Mouse (Mus musculus) mature B cell (primary cell): ENCODE results near the gene Emc1.
"Not testable (repeated sequence)": the region's sequence is repeated elsewhere in the genome, so short reads cannot be mapped to it uniquely, and the experiment has no call there.

Source experiments
- in situ Hi-C: fragments of 300-500 bp; cut with MboI; formaldehyde crosslinking; loops from 2 replicates; pipeline ENCODE4 v1.14.3; 2019

Emc1 gene

DNA sequence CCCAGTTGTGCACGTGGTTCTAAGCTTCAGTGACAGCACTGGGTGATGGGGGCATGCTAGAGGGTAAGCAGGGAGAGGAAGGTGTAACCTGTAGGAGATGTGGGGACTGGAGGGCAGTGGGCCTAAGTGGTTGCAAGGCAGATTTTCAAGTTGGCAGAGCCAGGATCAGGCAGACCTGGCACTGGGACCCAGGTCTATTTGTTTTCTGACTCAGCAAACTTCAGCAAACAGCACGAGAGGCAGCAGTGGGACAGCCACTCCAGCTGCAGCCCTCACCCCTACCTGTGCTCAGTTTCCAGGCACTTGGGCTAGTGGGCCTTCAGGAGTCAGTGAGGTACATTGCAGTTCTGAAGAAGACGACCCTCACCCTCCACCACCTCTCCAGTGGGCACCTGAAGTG is 4.8 kb downstream of the Emc1 start:
- in situ Hi-C loops = no loop called here

DNA sequence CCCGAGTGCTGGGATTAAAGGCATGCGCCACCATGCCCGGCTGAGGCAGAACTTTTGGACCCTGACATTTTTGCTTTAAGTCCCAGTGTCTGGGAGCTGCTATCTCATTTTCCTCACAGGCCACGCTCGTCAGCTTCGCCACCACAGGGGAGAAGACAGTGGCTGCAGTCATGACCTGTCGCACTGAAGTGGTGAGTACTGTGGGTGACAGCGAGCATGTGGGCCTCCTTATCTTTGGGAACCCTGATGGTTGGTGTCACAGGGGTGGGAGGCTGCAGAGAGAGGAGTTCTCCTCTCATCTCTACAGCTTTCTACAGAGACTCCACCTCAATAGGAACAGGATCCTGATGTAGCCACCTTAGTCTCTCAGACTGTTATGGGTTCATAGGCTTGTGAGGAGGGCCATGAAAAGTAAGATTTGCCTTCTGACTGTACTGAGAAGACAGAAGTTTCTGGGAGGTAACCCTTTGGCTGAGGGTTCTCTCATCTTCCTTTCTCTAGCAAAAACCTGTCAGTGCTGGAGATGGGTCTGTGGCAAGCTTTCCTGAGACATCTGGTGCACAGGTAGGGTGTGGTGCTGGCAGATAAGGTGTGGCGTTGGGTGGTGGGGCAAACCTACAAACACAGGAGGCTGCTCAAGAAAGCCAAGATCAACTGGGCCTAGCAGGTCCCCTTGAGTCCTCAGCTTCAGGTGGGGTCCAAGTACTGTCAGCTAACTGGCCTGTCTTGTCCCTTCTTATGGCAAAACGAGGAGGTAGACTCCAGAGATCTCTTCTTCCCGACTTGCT is 8.6 kb downstream of the Emc1 start:
- in situ Hi-C loops = no loop called here

GRCm38 (mm10) chr4:139367336-139367735 is 14.9 kb downstream of the Emc1 start:
- in situ Hi-C loops = no loop called here

DNA sequence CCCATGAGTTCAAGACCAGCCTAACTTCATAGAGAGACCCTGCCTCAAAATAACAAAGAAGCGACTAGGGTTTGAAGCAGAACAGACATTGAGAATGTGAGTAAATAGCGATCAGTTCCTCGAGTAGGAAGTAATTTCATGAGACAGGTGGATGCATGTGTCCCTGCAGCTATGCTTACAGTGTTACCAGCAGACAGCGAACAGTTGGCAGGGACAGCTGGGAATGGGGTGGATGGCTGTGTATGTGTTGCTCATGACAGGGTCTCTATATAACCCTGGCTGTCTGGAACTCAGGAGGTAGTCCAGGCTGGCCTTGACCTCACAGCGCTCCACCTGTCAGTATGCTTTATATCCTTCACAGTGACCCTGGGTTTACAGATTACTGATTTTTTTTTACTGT is 15.7 kb downstream of the Emc1 start:
- in situ Hi-C loops = no loop called here

DNA sequence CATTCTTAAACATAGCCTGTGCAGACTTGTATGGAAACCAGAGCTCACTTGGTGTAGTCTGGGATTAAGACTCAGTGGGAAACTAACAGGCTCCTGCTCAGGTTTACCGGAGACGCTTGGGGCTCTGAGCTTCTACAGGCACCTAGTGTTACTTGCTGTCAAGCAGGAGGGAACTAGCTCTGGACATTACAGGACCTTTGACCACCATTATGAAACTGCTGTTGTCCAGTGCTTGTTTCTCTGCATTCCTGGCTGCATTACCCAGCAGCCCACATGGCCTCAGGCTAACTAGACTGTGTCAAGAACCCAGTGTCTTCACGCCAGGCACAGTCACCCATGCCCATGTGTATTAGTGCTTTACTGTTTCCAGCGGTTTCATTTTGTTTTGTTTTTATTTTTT is 20.7 kb downstream of the Emc1 start:
- in situ Hi-C loops = no loop called here

GRCm38 (mm10) chr4:139373531-139373930 is 21.1 kb downstream of the Emc1 start:
- in situ Hi-C loops = no loop called here

- in situ Hi-C loops = no loop called here
Observed at GRCm38 (mm10) chr4:139379719-139380118, 27.3 kb downstream of the Emc1 start.

DNA sequence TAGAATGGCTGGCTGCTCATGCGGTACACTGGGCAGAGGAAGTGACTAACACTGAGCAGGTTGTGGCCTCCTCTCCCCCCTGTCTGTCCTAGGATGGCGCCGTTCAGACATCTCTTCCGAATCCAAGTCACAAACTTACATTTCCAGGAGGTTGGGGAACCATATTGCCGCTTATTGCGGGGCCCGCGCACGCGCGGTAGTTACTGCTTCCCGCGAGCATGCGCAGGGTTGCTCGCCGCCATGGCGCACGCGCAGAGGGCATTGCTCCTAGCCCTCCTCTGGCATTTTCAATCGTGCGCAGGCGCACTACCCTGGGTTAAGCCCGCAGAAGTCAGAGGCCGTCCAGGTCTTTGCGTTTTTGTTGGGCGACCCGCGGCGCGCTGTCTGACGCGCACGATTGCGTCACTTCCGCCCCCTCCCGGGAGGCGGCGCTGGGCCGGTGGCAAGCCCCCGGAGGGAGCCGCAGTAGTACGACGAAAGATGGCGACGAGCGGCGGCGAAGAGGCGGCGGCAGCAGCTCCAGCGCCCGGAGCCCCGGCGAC is 27.9 kb downstream of the Emc1 start:
- in situ Hi-C loops = no loop called here

DNA sequence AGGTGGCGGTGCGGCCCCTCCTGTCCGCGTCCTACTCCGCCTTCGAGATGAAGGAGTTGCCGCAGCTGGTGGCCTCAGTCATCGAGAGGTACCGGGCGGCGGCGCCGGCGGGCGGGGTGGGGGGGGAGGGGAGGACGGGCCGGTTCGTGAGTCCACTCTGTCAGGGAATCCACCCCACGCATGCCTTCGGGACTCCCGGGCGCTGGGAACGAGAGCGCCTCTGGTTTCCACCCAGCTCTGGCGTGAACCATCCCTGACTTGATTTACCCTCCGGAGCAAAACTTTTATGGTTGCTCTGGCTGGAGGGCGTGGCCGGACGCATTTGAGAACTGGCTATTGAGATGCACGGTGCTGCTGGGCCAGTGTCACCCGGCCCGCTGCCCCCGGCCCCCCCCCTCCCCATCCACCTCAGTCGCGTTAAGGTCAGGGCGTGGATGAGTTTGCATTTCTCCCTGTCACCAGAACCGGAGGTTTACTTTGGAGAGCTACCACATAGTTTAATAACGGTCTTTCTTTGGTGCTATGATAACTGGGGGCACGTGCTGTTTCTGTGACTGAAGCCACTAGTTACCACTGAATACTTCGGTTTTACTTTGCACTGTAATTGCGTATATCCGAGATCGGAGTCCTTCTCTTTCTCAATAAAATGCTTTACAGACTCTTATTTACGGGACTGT is 28.5 kb downstream of the Emc1 start:
- in situ Hi-C loops = no loop called here

DNA sequence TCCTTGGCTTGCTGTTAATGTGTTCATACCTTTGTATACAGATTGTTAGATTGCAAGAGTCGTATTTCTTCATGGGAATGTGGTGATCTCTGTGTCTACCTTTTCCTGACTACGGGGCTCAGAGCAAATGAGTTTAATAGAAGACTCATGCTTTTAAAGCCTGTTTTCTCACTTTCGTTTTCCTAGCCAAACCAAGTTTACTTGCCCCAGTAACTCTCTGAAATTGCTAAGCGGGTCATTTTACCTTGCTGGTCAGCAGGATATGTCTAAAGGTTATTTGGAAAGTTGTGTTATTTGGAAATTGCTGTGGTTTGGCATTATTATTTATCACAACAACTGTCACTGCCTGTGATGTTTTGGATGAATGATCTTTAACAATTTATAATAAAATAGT is 29.1 kb downstream of the Emc1 start:
- in situ Hi-C loops = no loop called here

GRCm38 (mm10) chr4:139382231-139382630 is 29.8 kb downstream of the Emc1 start:
- in situ Hi-C loops = no loop called here

DNA sequence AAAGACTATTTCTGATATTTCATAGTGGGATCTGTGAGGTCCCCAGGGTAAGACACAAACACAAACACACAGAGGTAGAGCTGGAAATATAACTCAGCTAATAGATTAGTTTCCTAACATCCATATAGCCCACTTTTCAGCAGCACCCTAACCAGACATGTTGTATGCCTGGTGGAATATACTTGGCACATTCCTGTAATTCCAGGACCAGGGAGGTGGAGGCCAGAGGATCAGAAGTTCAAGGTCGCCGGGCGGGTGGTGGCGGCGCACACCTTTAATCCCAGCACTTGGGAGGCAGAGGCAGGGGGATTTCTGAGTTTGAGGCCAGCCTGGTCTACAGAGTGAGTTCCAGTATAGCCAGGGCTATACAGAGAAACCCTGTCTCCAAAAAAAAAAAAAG is 33.5 kb downstream of the Emc1 start:
- in situ Hi-C loops = not testable (repeated sequence)

GRCm38 (mm10) chr4:139386869-139387319 is 34.5 kb downstream of the Emc1 start:
- in situ Hi-C loops = no loop called here

DNA sequence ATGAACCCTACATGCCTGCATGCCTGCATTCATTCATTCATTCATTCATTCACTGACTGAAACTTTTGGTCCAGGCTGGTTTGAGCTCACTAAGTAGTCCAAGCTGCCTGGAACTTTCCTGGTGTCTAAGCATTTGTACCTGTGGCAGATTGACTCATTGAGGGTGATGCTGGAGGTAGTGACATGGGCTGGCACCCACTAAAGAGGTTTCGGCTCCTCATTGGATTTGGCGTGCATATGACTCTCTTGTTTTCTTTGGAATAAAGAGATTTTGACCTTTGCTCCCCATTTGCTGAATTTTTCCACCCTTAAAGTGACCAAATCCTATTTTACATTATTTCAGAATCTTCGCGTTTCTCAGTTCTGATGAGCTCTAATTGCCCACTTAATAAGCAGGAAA is 37.2 kb downstream of the Emc1 start:
- in situ Hi-C loops = no loop called here

DNA sequence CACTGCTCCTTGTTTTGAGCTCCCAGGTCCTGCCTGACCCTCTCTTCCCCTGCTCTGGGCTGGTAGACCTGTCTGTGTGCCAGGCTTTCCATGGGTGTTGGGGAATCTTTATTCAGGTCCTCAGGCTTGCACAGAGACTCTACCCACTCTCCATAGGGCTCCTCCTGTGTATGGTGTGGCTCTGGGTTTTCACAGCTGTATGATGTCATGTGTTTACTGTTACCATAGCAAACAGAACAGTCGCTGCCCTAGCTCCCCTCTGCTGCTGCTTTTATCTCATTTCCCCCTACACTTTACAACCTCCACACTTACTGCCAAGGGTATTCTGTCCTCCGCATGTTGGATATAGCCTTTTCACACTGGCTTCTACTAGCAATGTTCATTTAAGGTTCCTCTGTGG is 43.0 kb downstream of the Emc1 start:
- in situ Hi-C loops = no loop called here

- in situ Hi-C loops = no loop called here
Observed at GRCm38 (mm10) chr4:139400487-139400886, 48.1 kb downstream of the Emc1 start.

GRCm38 (mm10) chr4:139403214-139403613 is 50.8 kb downstream of the Emc1 start:
- in situ Hi-C loops = no loop called here

DNA sequence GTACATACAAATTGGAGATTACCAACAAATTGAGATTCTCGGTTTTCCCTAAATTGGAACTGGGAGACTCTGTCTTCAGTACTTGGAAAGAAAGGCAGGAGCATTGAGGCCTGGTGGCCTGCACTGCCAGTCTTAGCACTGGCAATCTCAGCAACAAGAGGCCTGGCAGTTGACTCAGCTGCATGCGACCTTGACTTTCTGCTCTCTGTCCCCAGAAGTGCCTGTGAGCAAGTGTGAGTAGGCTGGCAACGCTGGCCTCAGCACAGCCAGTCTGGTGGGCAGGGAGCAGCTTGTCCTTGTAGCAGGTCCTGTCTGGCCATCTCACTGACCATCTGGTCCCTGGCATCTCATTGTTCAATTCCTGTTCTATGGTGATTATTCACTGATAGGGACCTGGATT is 59.0 kb downstream of the Emc1 start:
- in situ Hi-C loops = no loop called here

- in situ Hi-C loops = no loop called here
Observed at GRCm38 (mm10) chr4:139417868-139418267, 65.5 kb downstream of the Emc1 start.

GRCm38 (mm10) chr4:139421621-139422020 is 69.2 kb downstream of the Emc1 start:
- in situ Hi-C loops = no loop called here

DNA sequence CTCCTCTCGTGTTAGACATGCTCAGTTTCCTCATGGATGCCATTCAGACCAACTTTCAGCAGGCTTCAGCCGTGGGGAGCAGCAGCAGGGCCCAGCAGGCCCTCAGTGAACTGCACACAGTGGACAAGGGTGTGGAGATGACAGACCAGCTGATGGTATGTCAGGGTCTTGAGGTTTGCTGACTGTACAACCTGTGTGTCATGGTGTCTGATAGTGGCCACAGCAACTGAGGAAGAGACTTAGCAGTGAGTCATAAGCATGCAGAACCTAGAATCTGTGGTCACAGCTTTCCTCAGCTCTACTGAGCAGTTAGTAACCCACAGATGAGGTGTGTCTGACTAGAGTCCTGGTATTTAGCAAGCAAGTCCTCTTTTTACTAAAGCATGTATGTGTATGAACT is 70.0 kb downstream of the Emc1 start:
- in situ Hi-C loops = no loop called here

GRCm38 (mm10) chr4:139423270-139423669 is 70.9 kb downstream of the Emc1 start:
- in situ Hi-C loops = no loop called here
